Mouse (Mus musculus) liver, embryonic 14.5 days (tissue): ENCODE results near the gene Lbhd2.

Experiments
- CTCF ChIP-seq: IDR thresholded peaks from 2 replicates; pipeline ENCODE4 v1.5.1; 2016; ENCODE audit warnings: antibody characterized with exemption, low read depth, control low read depth
- EP300 ChIP-seq: IDR thresholded peaks from 2 replicates; pipeline ENCODE4 v1.6.1; 2016; ENCODE audit warnings: antibody characterized with exemption, low read depth

- TF ChIP-seq CTCF = no peak
- TF ChIP-seq EP300 = no peak
These were observed 24.5 kb downstream of the Lbhd2 start for GRCm38 (mm10) chr12:111430868-111431817.
